Mouse (Mus musculus) monocyte, adult 2 months (primary cell): ENCODE results near the gene Gm17364.
"Not testable (repeated sequence)": the region's sequence is repeated elsewhere in the genome, so short reads cannot be mapped to it uniquely, and the experiment has no call there.

Experiments used
- DNase-seq, 2 experiments: peaks; one replicate each; pipeline ENCODE4 v3.0.0; 2022; ENCODE audit warnings: low spot score in 2 of 2, low read depth in 1 of 2

Gene Gm17364

DNA sequence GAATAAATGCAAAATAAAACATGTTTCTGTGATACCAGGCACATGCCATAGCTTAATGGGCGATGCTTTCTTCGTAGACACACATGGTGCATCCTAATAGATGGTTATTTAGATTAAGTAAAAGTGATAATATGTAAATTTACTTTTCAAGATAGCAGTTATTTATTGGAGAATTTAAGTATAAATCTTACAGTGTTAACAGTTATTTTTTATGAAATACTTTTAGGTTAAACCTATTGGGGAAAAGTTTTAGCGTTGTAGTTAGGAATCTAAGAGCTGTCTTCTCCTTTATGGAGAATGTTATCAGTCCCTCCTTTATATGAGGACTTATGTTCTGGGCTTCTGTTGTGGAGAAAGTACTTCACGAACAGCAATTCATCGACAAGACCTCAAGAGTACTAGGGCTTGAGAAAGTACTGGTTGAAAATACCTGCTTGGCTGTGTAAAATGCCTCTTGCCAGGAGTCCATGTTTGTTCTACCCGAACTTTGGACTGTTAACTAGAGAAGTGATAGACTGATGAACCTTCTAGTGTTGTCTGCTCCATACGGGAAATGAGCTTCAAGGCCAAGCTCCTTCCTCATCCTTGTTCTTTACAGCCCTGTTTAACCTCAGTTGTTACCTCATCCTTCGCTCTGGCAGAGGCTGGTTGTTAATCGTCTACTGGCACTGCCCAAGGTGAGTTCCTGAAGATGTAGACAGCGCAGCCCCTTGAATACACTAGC is at the start of gene Gm17364:
Gene Gm17364, minus strand, starts transcription at position 51 of the 724 bp plus-strand sequence.
- no peak for DNase-seq

DNA sequence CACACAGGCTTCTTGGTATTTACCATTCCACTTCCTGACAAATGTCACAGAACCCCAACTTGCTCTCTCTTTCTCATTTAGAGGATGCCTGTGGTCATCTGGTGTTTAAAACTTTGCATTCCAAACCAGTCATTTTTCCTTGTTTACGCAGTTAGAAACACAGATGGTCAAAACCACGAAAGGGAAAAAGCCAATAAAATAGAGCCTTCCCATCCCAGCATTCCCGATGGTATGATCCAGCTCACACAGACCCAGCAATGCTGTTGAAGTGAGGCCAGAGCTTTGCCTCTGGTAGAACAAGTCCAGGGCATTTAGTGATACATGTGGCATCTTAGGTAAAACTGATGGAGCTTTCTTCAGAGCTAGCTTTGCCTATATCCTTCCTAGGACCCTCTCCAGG is 47.7 kb upstream of the Gm17364 start:
- no peak for DNase-seq

DNA sequence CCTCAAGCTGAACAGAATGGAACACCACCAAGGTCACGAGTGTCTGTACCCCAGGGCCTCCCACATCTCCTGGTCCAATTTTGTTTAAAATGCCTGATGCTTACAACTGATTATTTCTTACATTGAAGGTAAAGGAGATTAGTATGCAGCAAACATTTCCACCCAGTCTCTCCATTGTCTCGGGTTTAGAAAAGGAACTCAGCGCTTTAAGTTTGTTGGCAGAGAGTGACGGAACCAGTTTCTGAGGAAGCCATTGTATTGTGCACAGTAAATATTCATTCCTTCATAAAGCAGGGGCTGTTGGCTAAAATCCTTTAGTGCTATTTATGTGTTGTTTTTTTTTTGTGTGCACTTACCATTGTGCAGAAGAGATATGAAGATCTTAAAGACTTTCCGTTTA is 47.0 kb upstream of the Gm17364 start:
- no peak for DNase-seq

DNA sequence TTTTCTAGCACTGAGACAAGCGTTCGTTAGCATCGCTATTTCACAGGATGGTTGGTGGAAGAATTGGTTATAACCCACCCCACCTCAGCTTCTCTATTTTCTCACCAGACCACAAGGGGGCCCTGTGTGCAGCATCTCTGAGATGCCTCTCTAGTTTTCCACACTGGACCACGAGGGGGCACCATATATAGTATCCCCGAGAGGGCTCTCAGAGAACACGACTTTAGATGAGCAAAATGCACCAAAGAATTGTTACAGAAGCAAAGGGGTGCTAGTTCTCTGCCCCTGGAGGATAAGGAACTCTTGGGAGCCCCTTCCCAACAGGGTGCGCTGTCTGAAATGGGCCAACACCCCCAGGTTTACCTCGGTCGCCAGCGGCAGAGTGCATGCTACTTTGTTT is 28.9 kb upstream of the Gm17364 start:
- peak; percentile 33 to 61 for DNase-seq

DNA sequence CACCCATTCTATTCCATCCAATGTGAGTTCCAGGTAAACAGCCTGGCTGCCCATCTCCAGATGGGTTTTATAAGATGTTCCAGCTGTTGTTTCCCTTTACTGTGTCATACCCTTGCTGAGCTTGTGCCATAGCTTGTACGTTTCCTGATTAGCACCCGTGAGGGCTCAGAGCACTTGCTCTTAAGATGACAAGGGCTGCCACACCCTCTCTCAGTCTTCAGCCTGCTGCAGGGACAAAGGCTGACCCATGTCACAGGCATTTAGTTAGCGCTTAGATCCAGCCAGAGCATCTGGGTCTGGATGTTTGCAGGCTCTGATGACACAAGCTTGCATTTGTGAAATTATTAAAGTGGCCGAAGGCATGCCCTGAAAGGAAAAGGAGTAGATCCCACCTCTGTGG is 26.3 kb upstream of the Gm17364 start:
- no peak for DNase-seq

DNA sequence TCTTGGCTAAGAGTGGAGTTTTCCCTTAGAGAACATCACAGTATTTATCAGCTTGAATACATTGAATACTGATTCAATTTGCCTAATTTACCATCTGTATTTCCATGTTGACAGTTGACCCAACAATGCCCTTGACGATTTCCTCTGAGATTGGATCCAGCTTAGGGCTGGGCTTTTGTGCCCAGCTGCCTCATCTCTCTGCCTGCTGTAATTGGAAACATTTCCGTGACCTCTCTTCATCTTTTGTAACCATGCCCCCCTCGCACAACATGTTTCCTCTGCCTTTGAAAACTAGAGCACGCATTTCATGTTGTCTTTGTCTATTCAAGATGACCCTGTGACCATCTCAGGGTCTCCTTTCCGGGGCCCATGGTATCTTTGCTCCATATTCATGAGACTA is 25.2 kb upstream of the Gm17364 start:
- DNase-seq, result no peak

DNA sequence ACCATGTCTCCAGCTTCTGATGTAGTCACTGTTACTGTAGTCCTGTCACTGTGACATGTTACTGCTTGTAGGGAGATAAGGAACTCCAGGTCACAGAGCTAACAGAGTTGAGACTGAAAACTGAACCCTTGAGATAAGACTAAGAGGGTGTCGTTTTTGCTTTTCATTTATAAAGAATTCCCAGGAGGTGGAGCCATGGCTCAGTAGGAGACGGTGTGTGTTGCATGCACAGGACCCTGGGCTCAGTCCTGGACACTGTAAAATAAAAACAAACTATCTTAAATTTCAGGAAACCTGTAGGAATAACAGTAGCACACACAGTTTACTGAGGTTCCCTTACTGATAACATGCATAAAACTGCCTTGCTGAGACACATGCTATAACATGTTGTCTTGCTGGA is 24.8 kb upstream of the Gm17364 start:
- DNase-seq, result no peak

DNA sequence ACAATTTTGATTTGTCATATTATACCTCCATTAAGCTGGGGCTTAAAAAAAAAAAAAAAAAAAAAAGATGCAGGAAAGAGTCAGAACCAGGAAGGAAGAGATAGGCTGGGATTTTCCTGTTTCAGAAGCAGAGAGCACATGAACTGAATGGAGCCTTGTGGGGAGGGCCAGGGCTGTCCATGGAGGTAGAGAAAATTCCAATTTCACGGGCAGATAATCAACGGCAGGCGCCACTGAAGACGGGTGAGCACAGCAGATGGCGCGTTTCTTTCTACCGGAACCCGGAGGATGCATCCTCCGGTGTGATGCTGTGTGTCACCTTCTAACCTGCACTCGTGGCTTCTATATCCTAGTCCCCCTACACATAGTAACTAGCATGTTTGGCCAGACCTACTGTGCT is 22.6 kb upstream of the Gm17364 start:
- DNase-seq, result no peak

DNA sequence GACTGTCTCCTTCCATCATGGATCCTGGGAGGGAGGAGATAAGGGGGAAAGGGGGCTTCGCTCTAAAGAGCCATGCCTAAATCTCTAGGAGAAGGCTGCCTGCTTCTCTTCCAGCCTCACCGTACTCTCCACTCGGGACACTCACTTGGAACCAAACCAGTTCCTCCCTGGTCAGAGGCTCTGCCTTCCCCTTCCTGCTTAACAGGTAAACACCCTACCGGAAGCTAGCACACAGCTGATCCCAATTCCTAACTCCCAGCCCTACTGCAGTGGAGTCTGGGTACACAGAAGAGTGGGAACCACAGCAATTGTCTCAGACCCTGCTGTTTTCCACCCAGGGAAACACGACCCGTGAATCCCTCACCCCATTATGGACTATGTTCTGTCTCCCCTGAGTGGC is 22.1 kb upstream of the Gm17364 start:
- DNase-seq, result no peak

DNA sequence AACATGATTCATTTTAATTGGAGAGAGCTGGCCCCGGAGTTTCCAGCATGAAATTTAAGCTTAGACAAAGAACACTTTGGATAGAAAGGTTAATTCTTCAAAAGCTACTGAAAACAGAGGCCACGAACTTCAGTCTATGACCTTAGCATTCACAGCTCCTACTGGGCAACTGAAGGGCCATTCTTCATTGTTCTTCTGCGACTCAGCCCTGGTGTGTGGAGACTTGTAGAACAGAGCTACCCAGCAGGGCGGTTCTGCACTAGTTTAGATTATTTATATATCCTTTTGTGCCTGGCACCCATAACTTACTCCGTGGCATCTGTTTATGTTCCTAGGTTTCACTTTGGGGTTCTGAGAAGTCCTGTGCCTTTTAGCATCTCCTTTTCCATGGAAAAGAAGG is 19.8 kb upstream of the Gm17364 start:
- DNase-seq, result no peak

DNA sequence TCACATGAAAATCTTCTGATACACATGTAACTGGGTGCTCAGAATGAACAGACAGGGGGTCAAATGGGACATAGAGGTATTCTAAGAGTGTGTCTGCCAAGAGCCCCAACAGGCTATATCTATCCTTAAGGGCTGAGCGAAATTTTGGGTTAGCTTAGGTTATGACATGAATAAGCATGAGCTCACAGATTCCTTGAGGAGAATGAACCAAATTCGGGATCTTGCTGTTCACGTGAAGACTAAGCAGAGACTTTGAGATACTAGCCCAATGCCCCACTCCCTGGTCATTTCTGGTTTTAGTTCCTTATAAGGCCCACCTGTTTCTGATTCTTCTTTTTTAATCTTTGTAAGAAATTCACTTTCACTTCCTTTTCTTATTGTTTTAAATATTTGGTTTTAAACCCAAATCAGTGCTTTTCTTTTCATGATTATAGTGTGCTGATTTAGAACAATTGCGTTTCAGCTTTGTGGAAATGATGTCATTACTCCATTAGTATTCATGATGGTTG is 17.7 kb upstream of the Gm17364 start:
- DNase-seq, result no peak

DNA sequence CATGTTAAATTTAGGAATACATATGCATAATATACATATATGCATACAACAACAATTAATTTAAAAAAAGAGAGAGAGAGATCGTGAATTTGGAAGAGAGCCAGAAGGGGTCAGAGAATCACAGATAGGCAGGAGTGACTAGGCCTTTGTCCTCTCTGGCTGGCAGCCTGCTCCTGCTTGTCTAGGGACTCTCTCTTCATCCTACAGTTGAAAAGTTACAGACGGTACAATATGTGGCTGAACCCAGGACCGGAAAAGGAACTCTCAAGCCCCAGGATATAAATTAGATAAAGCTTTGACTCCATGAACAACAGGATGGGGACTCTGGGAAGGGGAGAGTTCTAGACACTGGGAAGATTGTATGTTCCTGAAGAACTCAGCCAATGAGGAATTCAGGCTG is 12.5 kb upstream of the Gm17364 start:
- no peak for DNase-seq

DNA sequence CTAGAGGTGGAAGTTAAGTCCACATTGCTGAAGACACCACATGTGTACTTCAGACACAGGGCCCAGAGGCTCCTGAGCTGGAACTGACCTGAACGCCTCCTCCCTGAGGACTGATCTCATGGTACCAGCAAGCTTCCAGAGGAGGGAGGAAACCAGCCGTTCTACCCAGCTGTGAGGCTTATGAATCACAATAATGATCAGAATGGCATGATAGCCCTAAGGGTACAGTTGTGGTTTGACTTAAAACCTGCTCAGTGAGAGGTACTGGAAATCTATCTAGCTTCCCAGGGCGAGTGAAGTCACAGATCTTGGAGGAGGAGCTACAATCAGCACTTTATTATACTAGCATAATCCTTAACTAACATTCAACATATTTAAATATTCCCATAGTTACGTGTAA is 11.7 kb upstream of the Gm17364 start:
- no peak for DNase-seq

DNA sequence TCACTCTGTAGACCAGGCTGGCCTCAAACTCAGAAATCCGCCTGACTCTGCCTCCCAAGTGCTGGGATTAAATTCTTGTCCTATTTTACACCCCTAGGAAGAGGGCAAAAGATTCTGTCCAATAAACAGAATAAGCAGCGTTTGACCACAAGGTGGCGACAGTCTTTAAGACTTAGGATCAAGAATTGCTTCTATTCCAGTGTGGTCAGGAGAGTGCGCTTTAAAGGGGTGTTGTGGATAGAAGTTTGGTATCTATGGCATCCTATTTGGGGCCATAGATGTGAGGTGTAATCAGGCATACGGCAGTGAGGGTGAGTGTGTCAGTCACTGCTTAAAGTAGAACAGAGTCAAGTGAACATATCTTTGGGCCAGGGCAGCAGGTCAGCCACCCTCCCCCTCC is 9.5 kb upstream of the Gm17364 start:
- DNase-seq, result peak in 1 of 2 experiments; percentile 20

DNA sequence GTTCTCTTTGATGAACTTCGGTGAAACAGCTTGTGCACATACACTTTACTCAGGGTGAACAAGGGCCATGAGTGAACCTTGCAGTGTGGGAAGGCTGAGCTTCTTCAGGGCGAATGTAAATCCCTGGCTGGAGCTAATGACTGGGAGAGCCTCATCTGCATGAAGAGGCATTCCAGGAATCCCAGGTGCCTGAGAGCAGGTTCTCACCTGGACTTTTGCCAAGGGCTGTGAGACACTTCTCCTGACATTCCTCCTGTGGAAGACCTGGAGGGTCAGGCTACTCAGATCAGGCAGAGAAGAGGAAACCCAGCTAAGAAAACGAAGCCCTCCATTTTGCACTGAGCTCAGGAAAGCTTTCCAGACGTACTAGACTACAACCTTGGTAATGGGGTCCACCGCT is 6.9 kb upstream of the Gm17364 start:
- no peak for DNase-seq

DNA sequence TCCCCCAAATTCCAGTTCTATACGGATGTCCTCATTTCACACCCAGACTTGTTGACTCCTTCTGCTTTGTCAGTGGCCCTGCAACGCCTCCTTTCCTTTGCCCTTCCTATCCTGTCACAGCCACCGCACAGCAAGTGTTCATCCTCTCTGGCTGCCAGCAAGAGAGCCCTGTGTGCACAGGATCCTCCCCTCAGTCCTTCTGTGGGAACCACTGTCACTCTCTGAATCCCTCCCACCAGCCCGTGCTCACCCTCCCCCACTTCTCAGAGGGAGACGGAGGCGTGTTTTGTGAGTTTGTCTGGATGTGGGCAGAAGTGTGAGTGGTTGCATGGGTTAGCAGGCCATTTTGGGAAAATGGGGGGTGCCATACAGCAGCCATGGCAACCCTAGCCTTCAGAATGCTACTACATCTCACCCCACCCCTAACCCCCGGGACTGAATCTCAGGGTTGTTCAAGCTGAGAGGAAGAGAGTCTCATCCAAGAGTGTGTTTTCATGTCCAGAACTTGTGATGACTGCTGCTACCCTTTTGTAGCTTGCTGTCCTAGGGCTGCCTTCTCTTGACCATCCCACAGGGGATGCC is 5.9 kb downstream of the Gm17364 start:
- DNase-seq, result no peak

DNA sequence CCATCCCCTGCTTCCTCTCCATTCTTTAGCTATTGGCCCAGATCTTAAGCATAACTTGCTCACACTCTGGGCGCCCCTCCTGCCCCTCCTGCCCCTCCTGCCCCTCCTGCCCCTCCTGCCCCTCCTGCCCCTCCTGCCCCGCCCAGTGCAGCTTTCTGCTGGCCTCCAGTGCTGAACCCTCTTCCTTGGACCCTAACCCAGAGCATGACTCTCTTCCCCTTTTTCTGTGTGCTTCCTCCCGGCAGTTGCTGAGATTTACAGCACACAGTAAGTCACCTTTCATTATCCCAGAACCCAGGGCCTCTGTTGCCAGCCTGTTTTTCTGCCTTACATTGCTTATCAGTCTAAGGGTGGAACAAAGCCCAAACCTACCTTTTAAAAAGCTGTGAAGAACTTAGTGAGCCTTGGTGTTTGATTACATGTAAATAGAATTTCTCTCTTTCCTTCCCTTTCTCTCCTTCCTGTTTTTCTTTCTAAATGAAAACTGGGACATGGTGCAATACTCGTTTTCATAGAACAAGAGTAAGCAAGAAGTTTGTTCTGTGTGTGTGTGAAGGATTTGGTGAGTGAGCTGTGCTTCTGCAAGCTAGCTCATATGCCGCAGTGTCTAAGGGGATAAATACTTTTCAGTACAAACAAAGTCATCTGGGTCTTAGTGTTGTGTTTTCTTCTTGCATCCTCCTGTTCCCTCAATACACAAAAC is 10.3 kb downstream of the Gm17364 start:
- no peak for DNase-seq

DNA sequence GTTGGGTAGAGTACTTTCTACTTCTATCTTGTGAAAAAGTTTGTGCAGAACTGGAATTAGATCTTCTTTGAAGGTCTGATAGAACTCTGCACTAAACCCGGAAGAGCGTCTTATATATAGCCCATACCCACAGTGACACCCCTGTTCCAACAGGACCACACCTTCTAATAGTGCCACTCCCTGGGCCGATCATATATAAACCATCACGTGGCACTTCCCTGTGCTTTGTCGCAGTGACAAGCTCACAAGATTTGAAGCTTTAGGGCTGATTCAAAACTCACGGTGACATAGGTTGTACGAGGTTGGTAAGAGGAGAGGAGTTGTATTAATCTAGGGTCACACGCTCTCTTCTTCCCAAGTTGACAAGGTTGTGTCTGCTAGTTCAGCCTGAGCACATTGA is 12.2 kb downstream of the Gm17364 start:
- DNase-seq, result not testable (repeated sequence)

DNA sequence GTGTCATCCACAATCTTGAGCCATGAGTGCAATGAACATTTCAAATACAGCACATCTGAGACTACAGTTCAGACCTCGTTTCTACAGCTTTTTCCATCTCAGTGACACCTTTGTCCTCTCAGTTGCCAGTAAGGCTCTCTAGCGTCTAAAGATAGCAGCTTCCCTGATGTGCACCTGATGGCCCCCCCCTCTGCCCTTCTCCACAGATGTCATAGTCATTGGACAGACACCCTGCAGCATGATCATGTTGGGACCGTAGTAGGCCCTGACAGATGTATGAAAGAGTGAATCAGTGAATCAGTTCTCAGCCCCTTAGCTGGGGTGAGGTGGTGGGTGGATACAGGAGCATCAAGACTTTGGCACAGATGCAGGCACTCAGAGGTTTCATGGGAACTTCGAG is 15.9 kb downstream of the Gm17364 start:
- no peak for DNase-seq

DNA sequence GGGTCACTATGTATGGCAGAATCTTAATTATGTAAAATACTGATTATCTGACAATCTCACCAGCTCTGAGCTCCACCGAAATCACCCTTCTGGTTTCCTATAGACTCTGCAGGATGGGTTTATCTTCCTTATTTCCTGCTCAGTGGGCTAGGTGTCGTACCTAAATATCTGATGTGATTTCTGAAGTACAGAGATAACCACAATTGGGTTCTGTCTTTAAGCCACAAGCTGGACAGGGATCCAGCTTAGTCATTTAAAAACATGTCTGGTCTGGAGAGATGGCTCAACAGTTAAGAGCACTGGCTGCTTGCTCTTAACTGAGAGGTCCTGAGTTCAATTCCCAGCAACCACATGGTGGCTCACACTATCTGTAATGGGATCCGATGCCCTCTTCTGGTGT is 16.8 kb downstream of the Gm17364 start:
- DNase-seq, result no peak

DNA sequence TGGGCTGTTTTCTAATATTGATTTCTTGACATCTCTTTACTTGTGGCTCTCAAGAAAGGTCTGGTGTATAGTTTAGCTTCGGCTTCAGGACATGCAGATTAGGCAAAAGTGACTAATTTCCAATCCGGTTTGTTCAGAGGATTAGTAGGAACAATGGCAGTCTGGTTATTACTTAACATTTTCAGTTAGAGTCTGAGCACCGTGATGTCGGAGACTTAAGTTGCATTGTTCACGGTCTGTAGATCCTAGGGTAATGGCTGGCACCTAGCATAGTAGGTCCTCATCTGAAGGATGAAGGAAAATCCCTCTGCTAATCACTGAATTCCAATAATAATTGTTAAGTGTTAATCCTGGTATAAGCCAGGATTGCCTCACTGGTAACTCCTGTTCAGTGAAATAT is 17.7 kb downstream of the Gm17364 start:
- DNase-seq, result no peak

DNA sequence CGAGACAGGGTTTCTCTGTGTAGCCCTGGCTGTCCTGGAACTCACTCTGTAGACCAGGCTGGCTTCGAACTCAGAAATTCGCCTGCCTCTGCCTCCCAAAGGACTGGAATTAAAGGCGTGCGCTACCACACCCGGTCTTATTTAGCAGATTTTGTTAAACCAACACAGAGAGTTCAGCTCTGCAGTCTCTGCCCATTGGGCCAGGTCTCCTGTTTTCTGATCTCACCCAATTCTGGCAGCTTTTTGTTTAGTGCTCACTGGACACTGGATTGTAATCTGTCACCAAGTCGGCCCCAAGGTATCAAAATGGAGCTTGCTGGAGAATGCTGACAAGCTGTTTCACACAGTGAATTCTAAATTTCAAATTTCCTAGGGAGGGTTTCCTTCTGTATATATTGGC is 21.0 kb downstream of the Gm17364 start:
- no peak for DNase-seq
